Mouse (Mus musculus) MEL (cell line): Measurements from ENCODE around the gene Arl14ep.

Experiments used
- CHD2 ChIP-seq: IDR thresholded peaks from 2 replicates; pipeline ENCODE4 v1.6.1; 2011; ENCODE audit warnings: low read length, improper control_type of control experiment
- CTCF ChIP-seq, 3 experiments: IDR thresholded peaks in 2 of 3; conservative IDR thresholded peaks in 1 of 3; 2 replicates each; pipeline ENCODE4 v1.5.1; 2011 to 2012; ENCODE audit warnings: low read length in 3 of 3, low read depth in 2 of 3, mild to moderate bottlenecking in 2 of 3, improper control_type of control experiment in 1 of 3, inconsistent platforms in 1 of 3, mixed read lengths in 1 of 3, moderate library complexity in 1 of 3; ENCODE audit not compliant: control insufficient read depth in 1 of 3, insufficient read depth in 1 of 3, poor library complexity in 1 of 3, severe bottlenecking in 1 of 3
- EP300 ChIP-seq, 2 experiments: IDR thresholded peaks; 2 replicates each; pipeline ENCODE4 v1.6.1; 2011; ENCODE audit warnings: improper control_type of control experiment in 2 of 2, low read length in 2 of 2, low read depth in 1 of 2, mild to moderate bottlenecking in 1 of 2
- GATA1 ChIP-seq: IDR thresholded peaks from 2 replicates; pipeline ENCODE4 v1.6.1; 2011; ENCODE audit warnings: low read depth, low read length, improper control_type of control experiment
- MYC ChIP-seq: IDR thresholded peaks from 2 replicates; pipeline ENCODE4 v1.6.1; 2011; ENCODE audit warnings: low read depth, mild to moderate bottlenecking, low read length, improper control_type of control experiment, moderate library complexity
- NRF1 ChIP-seq: IDR thresholded peaks from 2 replicates; pipeline ENCODE4 v1.6.1; 2014; ENCODE audit warnings: low read depth, mild to moderate bottlenecking, inconsistent platforms, low read length, improper control_type of control experiment, moderate library complexity; ENCODE audit not compliant: poor library complexity, insufficient read depth, severe bottlenecking
- POLR2A ChIP-seq, 2 experiments: IDR thresholded peaks; 2 replicates each; pipeline ENCODE4 v1.6.1; 2011 to 2012; ENCODE audit warnings: low read length in 2 of 2, mild to moderate bottlenecking in 2 of 2, control low read depth in 1 of 2, improper control_type of control experiment in 1 of 2, low read depth in 1 of 2, moderate library complexity in 1 of 2; ENCODE audit not compliant: control insufficient read depth in 1 of 2, insufficient read depth in 1 of 2, poor library complexity in 1 of 2
- TCF12 ChIP-seq: IDR thresholded peaks from 2 replicates; pipeline ENCODE4 v1.6.1; 2014; ENCODE audit warnings: low read depth, mild to moderate bottlenecking, inconsistent platforms, low read length, improper control_type of control experiment, moderate library complexity
- USF1 ChIP-seq: IDR thresholded peaks from 2 replicates; pipeline ENCODE4 v1.6.1; 2014; ENCODE audit warnings: low read depth, mild to moderate bottlenecking, inconsistent platforms, low read length, improper control_type of control experiment, moderate library complexity
- USF2 ChIP-seq, 2 experiments: IDR thresholded peaks; 2 replicates each; pipeline ENCODE4 v1.6.1; 2011 to 2012; ENCODE audit warnings: improper control_type of control experiment in 2 of 2, low read length in 2 of 2, borderline replicate concordance in 1 of 2, inconsistent platforms in 1 of 2, low read depth in 1 of 2, mild to moderate bottlenecking in 1 of 2; ENCODE audit not compliant: insufficient read depth in 1 of 2
- ZC3H11A ChIP-seq: IDR thresholded peaks from 2 replicates; pipeline ENCODE4 v1.6.1; 2012; ENCODE audit warnings: low read depth, mild to moderate bottlenecking, inconsistent platforms, low read length, improper control_type of control experiment
- ZKSCAN1 ChIP-seq: IDR thresholded peaks from 2 replicates; pipeline ENCODE4 v1.6.1; 2012; ENCODE audit warnings: low read depth, mild to moderate bottlenecking, inconsistent platforms, low read length, improper control_type of control experiment, moderate library complexity
- ZNF384 ChIP-seq: IDR thresholded peaks from 2 replicates; pipeline ENCODE4 v1.6.1; 2012; ENCODE audit warnings: low read depth, mild to moderate bottlenecking, inconsistent platforms, low read length, improper control_type of control experiment

DNA sequence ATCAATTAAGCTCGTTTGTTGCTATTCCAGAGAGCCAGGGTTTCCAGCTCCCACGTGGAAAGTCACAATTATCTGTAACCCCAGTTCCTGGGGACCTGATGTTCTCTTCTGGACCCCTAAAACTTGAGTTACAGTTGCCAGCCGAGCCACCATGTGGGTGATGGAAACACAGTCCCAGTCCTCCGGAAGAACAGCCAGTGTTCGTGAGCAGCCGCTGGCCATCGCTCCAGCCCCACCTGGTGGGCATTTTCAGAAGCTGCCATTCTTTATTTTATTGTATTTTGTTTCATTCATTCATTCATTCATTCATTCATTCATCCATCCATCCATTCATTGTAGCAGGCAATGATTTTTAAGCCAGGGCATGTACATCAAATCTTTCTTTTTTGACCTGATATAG is 14.0 kb downstream of the Arl14ep start:
- TF ChIP-seq CTCF (IDR thresholded peaks at IDR 0.05 in 2 of 3, conservative IDR thresholded peaks at IDR 0.05 in 1 of 3; ENCODE audit: control insufficient read depth in 1 of 3, insufficient read depth in 1 of 3, low read depth in 2 of 3, low read length in 3 of 3, poor library complexity in 1 of 3, severe bottlenecking in 1 of 3) (peak; percentile 27 to 66 (median 39); a peak in 5 of 6 replicates), ZNF384 (no peak), NRF1 (no peak), POLR2A (IDR thresholded peaks at IDR 0.05; ENCODE audit: control insufficient read depth in 1 of 2, insufficient read depth in 1 of 2, low read depth in 1 of 2, low read length in 2 of 2, poor library complexity in 1 of 2) (no peak), ZKSCAN1 (no peak), TCF12 (no peak), MYC (no peak), EP300 (IDR thresholded peaks at IDR 0.05; ENCODE audit: low read depth in 1 of 2, low read length in 2 of 2) (no peak), ZC3H11A (no peak), GATA1 (no peak), CHD2 (no peak), USF1 (no peak), USF2 (IDR thresholded peaks at IDR 0.05; ENCODE audit: borderline replicate concordance in 1 of 2, insufficient read depth in 1 of 2, low read depth in 1 of 2, low read length in 2 of 2) (no peak)
